Mouse (Mus musculus) liver, adult (tissue): Measurements from ENCODE around the gene Spata22.

Source experiments
- GATA4 ChIP-seq: IDR thresholded peaks from 2 replicates; pipeline ENCODE4 v1.6.1; 2014; ENCODE audit warnings: mild to moderate bottlenecking, low read length; ENCODE audit not compliant: insufficient replicate concordance

The Spata22 gene

GRCm38 (mm10) chr11:73329442-73329841, at the start of gene Spata22, which contains the start of the genes Aspa and Gm49340:
Gene Spata22 (plus strand): TSS chr11:73329741.
Gene Aspa (minus strand): TSS chr11:73329596.
Gene Gm49340 (plus strand): TSS chr11:73329741.
- no peak for TF ChIP-seq GATA4

GRCm38 (mm10) chr11:73280710-73281109, 48.8 kb upstream of the Spata22 start:
- TF ChIP-seq GATA4, result no peak

GRCm38 (mm10) chr11:73281528-73282027, 48.0 kb upstream of the Spata22 start:
- TF ChIP-seq GATA4, result no peak

GRCm38 (mm10) chr11:73283369-73283768, 46.2 kb upstream of the Spata22 start:
- TF ChIP-seq GATA4, result no peak

GRCm38 (mm10) chr11:73283926-73284325, 45.6 kb upstream of the Spata22 start:
- no peak for TF ChIP-seq GATA4

GRCm38 (mm10) chr11:73284351-73284750, 45.2 kb upstream of the Spata22 start:
- no peak for TF ChIP-seq GATA4

GRCm38 (mm10) chr11:73289621-73290020, 39.9 kb upstream of the Spata22 start:
- TF ChIP-seq GATA4, result no peak

GRCm38 (mm10) chr11:73303123-73303522, 26.4 kb upstream of the Spata22 start:
- TF ChIP-seq GATA4, result no peak

GRCm38 (mm10) chr11:73315961-73316360, 13.6 kb upstream of the Spata22 start:
- no peak for TF ChIP-seq GATA4

DNA sequence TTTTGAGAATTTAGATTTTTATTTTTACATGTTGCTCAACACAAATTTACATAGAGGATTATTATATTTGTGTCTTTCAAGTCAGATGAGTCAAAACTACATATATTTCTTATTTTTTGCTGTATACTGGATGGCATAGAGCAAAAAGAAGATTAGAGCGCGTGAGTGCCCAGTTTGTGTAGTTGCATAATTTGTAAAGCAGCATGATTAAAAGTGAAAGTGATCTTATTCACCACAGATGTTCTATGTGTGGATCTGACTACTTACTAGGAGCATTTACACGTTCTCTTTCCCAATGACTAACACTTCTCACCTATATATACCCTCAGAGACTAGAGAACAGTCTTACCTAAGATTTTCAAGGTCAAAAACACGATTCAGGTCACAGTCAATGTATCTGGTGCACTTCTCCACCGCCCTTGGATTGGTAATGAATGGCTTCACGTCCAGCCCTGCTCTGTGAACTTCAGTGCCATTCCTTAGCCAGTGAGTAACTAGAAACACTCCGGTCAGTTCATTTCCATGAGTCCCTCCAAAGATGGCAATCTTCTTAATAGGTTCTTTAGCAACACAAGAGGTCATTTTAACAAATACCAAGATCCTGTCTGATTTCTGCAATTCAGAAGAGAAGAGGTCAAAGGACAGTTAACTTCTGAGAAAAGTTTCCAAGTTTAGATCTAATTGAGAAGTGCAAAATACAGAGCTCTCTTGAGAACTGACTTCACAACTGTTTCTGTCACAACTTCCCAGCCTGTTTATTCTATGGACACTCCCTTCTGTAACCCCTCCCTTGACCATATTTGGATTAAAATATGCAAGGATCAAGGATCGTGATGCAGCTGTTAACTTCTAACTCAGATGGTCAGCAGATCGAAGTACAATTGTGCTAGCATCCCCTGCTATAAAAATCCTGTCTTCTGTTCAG, 5.4 kb upstream of the Spata22 start:
- no peak for TF ChIP-seq GATA4

DNA sequence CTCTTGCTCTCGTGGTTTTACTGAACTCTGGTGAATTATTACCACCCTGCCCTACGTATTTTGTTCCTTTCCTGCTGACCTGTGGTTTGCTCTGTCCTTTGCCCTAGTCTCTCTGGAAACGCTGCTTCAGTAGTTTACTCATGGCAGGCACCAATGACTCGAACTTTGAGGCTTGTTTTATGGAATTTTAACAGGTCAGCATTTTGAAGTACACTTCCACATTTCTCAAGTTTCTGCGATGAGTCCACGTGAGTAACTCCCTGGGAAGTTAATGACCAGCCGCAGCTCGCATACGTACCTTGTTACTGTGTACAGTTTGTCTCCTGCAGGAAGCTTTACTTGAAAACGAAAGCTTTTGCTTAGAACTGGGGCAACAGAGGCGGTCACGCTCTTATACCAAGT, 3.1 kb upstream of the Spata22 start:
- TF ChIP-seq GATA4, result no peak

- TF ChIP-seq GATA4, result no peak
These were observed 2.2 kb upstream of the Spata22 start for GRCm38 (mm10) chr11:73327361-73327760.

DNA sequence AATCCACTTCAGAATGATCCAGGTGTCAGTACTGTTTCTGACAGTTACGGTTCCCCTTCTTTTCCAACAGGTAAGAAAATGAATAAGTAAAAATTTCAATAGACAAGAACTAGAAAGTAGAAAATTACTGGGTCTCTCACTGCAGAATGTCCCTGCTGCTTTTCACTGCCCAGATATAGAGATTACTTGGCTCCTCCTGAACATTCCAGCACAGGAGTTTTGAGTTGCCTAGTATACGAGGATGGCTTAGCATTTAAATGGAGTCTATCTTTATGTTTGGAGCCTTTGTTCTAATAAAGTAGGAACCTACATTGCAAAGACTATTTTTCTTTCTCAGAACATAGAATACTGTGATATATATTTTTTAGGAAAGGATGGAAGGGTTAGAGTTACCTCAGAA, 3.8 kb downstream of the Spata22 start:
- TF ChIP-seq GATA4, result no peak

- no peak for TF ChIP-seq GATA4
These were observed 7.4 kb downstream of the Spata22 start for GRCm38 (mm10) chr11:73336919-73337318.

DNA sequence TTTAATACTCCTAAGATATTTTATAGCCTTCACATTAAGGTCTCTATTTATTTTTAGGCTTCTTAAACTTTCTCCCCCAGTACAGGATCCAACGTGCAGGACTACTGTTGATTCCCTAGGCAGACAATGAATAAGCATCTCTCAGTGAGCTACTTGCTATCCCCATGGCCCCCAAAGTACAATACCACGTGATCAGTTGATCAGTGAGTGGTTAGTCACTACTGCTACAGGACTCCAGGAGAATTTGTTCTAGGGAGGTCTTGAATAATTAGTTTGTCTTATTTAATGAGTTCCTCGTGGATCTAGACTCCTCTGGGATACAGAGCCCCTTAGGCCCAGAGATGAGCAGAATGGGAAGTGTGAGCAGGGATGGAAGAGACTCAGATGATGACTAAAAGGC, 20.9 kb downstream of the Spata22 start, which contains the start of gene Olfr20:
Gene Olfr20 (plus strand): TSS at position 301 of the 400 bp plus-strand sequence.
- no peak for TF ChIP-seq GATA4

- no peak for TF ChIP-seq GATA4
These were observed 41.4 kb downstream of the Spata22 start, which contains the start of gene Olfr376 for GRCm38 (mm10) chr11:73370946-73371345. Gene Olfr376 (plus strand): TSS chr11:73371246.
